Mouse (Mus musculus): ENCODE data around the gene Csmd2.

DNA sequence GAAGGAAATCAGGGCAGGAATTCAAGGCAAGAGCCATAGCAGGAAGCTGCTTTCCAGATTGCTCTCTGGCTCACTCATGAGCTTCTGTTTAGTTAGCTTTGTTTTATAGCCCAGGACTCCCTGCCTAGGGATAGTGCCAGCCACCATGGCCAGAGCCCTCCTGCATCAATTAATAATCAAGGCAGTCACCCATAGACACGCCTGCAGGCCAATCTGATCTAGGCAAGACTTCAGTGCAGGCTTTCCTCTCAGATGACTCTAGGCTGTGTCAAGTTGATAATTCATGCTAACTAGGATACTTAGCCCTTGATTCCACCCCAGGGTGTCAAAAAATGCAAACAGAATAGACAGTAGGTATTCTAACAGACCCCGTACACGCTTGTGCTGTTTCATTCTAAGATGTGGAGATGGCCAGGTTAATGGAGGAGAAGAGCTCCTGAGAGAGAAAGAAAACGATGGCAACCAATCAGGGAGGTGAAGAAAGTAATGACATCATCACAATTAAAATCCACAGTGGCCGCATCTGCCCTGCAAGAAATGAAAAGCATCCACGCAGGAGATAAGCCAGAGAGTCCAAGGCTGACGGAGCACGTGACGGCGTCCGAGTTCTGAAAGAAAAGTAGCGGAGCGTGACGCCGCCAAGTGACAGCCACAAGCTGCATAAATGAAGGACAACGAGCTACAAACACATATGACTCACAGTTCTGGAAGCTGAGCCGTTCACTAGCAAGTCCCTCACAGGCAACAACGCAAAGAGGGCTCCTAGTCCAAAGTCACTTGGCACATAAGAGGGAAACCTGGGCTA is 440.8 kb downstream of the Csmd2 start:
- no peak for TF ChIP-seq CTCF (IDR thresholded peaks at IDR 0.05; ENCODE audit: low read depth)
- no peak for TF ChIP-seq EP300 (optimal IDR thresholded peaks at IDR 0.05)
